Mouse (Mus musculus) CD4-positive naive resting alpha-beta T cell, adult 57 days (primary cell): ENCODE measurements around the gene Xpot. TPM values are rescaled to one million over a fixed set of nuclear protein-coding genes. Genes with fewer than 3 reads are reported as not detected.

Experiments used
- total RNA-seq: library from RNA; stranded (reverse); gene quantifications from one replicate; pipeline ENCODE4 v1.2.4, GENCODE M21; 2023

The Xpot gene
- 45.4 TPM for total RNA-seq

GRCm38 (mm10) chr10:121626186-121626882 lies at the start of gene Xpot:
Gene Xpot, minus strand, starts transcription at chr10:121626332.

GRCm38 (mm10) chr10:121641272-121642053 lies 15.3 kb upstream of the Xpot start, which contains the start of gene D930020B18Rik:
Gene D930020B18Rik, plus strand, starts transcription at chr10:121641588.

GRCm38 (mm10) chr10:121586675-121587370 lies 39.3 kb downstream of the Xpot start, which contains the start of gene Tbk1:
Gene Tbk1, minus strand, starts transcription at chr10:121586787.

Other genes starting within 250 kb of the Xpot start
- 90.4 TPM for gene Rassf3, start 150.0 kb downstream of the Xpot start, total RNA-seq
- 75.4 TPM for gene Tbk1, start 39.5 kb downstream of the Xpot start, total RNA-seq
- gene D930020B18Rik, start 15.3 kb upstream of the Xpot start, total RNA-seq, result not detected
- 8.1 TPM for gene BC048403, start 113.6 kb upstream of the Xpot start, total RNA-seq